Mouse (Mus musculus): ENCODE data around the gene Eif4g3.

Eif4g3 gene

GRCm38 (mm10) chr4:138187995-138188394 lies 195.2 kb downstream of the Eif4g3 start:
- ChIA-PET CTCF (interaction anchor here in 2 of 4 experiments (0.6 to 1.4 kb wide), 3 partner anchors 95 to 242 kb away, joined by 3 to 4 read pairs (median 3); no protein-coding TSS in a partner anchor), POLR2A (interaction anchor here in 1 of 4 experiments (0.7 kb wide), 1 partner anchor 106 kb away, joined by 3 read pairs; no protein-coding TSS in a partner anchor)

- CTCF ChIA-PET, result interaction anchor here in 1 of 4 experiments (1.0 kb wide), 2 partner anchors 90 to 186 kb away, joined by 3 read pairs; no protein-coding TSS in a partner anchor
- POLR2A ChIA-PET, result no interaction called here
Observed at GRCm38 (mm10) chr4:138192561-138192960, 199.7 kb downstream of the Eif4g3 start.

GRCm38 (mm10) chr4:138200769-138201168 lies 207.9 kb downstream of the Eif4g3 start:
- ChIA-PET POLR2A (interaction anchor here in 1 of 4 experiments (1.5 kb wide), 1 partner anchor 16 kb away, joined by 5 read pairs; the partner anchor contains the start of gene Hp1bp3), CTCF (interaction anchor here in 1 of 4 experiments (0.7 kb wide), 1 partner anchor 82 kb away, joined by 3 read pairs; no protein-coding TSS in a partner anchor)

GRCm38 (mm10) chr4:138201696-138202095 lies 208.9 kb downstream of the Eif4g3 start:
- ChIA-PET POLR2A (interaction anchor here in 2 of 4 experiments (0.6 to 1.5 kb wide), 3 partner anchors 7 to 928 kb away, joined by 3 to 5 read pairs (median 3); partner anchors contain the start of gene Hp1bp3 (in 1 of the 2)), CTCF (interaction anchor here in 1 of 4 experiments (0.6 kb wide), 1 partner anchor 181 kb away, joined by 3 read pairs; no protein-coding TSS in a partner anchor)

GRCm38 (mm10) chr4:138210116-138210515 lies 217.3 kb downstream of the Eif4g3 start:
- ChIA-PET POLR2A (interaction anchor here in 1 of 4 experiments (1.0 kb wide), 1 partner anchor 14 kb away, joined by 3 read pairs; no protein-coding TSS in a partner anchor), CTCF (interaction anchor here in 1 of 4 experiments (1.0 kb wide), 1 partner anchor 72 kb away, joined by 3 read pairs; no protein-coding TSS in a partner anchor)

GRCm38 (mm10) chr4:138213861-138214260 lies 221.0 kb downstream of the Eif4g3 start:
- POLR2A ChIA-PET, result interaction anchor here in 1 of 4 experiments (1.5 kb wide), 1 partner anchor 33 kb away, joined by 3 read pairs; no protein-coding TSS in a partner anchor
- CTCF ChIA-PET, result no interaction called here

GRCm38 (mm10) chr4:138215671-138216199 lies 222.9 kb downstream of the Eif4g3 start:
- ChIA-PET CTCF (interaction anchor here in 3 of 4 experiments (0.5 to 1.4 kb wide), 7 partner anchors 36 to 486 kb away, joined by 3 to 7 read pairs (median 3); partner anchors contain the start of gene Eif4g3 (in 1 of the 3)), POLR2A (interaction anchor here (0.9 to 2.4 kb wide), 13 partner anchors 10 to 255 kb away, joined by 3 to 20 read pairs (median 4); partner anchors contain the start of genes Kif17 (in 2 of the 4), Sh2d5 (in 2 of the 4) and Ddost (in 1 of the 4))

GRCm38 (mm10) chr4:138216200-138216890 lies 223.5 kb downstream of the Eif4g3 start, which contains the start of gene Hp1bp3:
Hp1bp3 (plus strand) TSS chr4:138216296.
- POLR2A ChIA-PET, result interaction anchor here (0.6 to 2.4 kb wide), 21 partner anchors 9 to 565 kb away, joined by 3 to 20 read pairs (median 4); partner anchors contain the start of genes Ddost (in 3 of the 4), Kif17 (in 2 of the 4) and Sh2d5 (in 2 of the 4)
- CTCF ChIA-PET, result interaction anchor here in 3 of 4 experiments (0.5 to 1.4 kb wide), 10 partner anchors 36 to 486 kb away, joined by 3 to 7 read pairs (median 3); partner anchors contain the start of gene Eif4g3 (in 1 of the 3)

- ChIA-PET POLR2A (interaction anchor here (0.6 to 2.4 kb wide), 23 partner anchors 9 to 565 kb away, joined by 3 to 20 read pairs (median 4); partner anchors contain the start of genes Ddost (in 3 of the 4), Kif17 (in 1 of the 4) and Sh2d5 (in 1 of the 4)), CTCF (interaction anchor here in 3 of 4 experiments (0.7 to 1.4 kb wide), 8 partner anchors 35 to 306 kb away, joined by 3 to 6 read pairs (median 3); partner anchors contain the start of gene Eif4g3 (in 1 of the 3))
Observed at GRCm38 (mm10) chr4:138216891-138217392, 224.1 kb downstream of the Eif4g3 start.

GRCm38 (mm10) chr4:138217441-138217840 lies 224.6 kb downstream of the Eif4g3 start:
- POLR2A ChIA-PET, result interaction anchor here in 3 of 4 experiments (0.5 to 2.4 kb wide), 15 partner anchors 8 to 485 kb away, joined by 3 to 20 read pairs (median 5); partner anchors contain the start of genes Ddost (in 3 of the 3), Kif17 (in 1 of the 3) and Sh2d5 (in 1 of the 3)
- CTCF ChIA-PET, result interaction anchor here in 2 of 4 experiments (1.0 to 1.4 kb wide), 3 partner anchors 65 to 307 kb away, joined by 3 to 6 read pairs (median 3); no protein-coding TSS in a partner anchor

- ChIA-PET CTCF (interaction anchor here in 1 of 4 experiments (0.6 kb wide), 1 partner anchor 177 kb away, joined by 6 read pairs; no protein-coding TSS in a partner anchor), POLR2A (interaction anchor here in 3 of 4 experiments (0.5 to 2.3 kb wide), 6 partner anchors 10 to 199 kb away, joined by 4 to 7 read pairs (median 4); no protein-coding TSS in a partner anchor)
Observed at GRCm38 (mm10) chr4:138217951-138218685, 225.3 kb downstream of the Eif4g3 start.

- ChIA-PET POLR2A (interaction anchor here in 2 of 4 experiments (1.1 to 2.3 kb wide), 3 partner anchors 10 to 28 kb away, joined by 4 to 7 read pairs (median 4); no protein-coding TSS in a partner anchor), CTCF (no interaction called here)
Observed at GRCm38 (mm10) chr4:138219331-138219730, 226.5 kb downstream of the Eif4g3 start.

GRCm38 (mm10) chr4:138220761-138221160 lies 227.9 kb downstream of the Eif4g3 start:
- ChIA-PET POLR2A (interaction anchor here in 2 of 4 experiments (0.9 to 1.4 kb wide), 3 partner anchors 8 to 13 kb away, joined by 3 read pairs; no protein-coding TSS in a partner anchor), CTCF (no interaction called here)

- ChIA-PET POLR2A (no interaction called here), CTCF (no interaction called here)
Observed at GRCm38 (mm10) chr4:138221406-138221805, 228.6 kb downstream of the Eif4g3 start.

GRCm38 (mm10) chr4:138222396-138222795 lies 229.6 kb downstream of the Eif4g3 start:
- POLR2A ChIA-PET, result interaction anchor here in 1 of 4 experiments (1.1 kb wide), 1 partner anchor 11 kb away, joined by 4 read pairs; no protein-coding TSS in a partner anchor

GRCm38 (mm10) chr4:138223623-138224022 lies 230.8 kb downstream of the Eif4g3 start:
- CTCF ChIA-PET, result interaction anchor here in 1 of 4 experiments (1.3 kb wide), 1 partner anchor 37 kb away, joined by 3 read pairs; no protein-coding TSS in a partner anchor
- POLR2A ChIA-PET, result interaction anchor here in 1 of 4 experiments (0.5 kb wide), 1 partner anchor 130 kb away, joined by 5 read pairs; no protein-coding TSS in a partner anchor

More at GRCm38 (mm10) chr4:138222396-138222795, 229.6 kb downstream of the Eif4g3 start:
- CTCF ChIA-PET, result interaction anchor here in 3 of 4 experiments (0.7 to 1.2 kb wide), 3 partner anchors 46 to 337 kb away, joined by 3 to 5 read pairs (median 3); no protein-coding TSS in a partner anchor

Measured in embryonic stem cell, embryonic (primary cell).